Mouse (Mus musculus) fibroblast of lung, adult 2 months (primary cell): ENCODE results near the gene Snap25.

ENCODE experiments used
- DNase-seq: peaks from one replicate; pipeline ENCODE4 v3.0.0-alpha.2; 2011; ENCODE audit warnings: low read depth

Snap25 gene

GRCm38 (mm10) chr2:136811331-136811730 is 98.1 kb downstream of the Snap25 start:
- DNase-seq, result no peak

GRCm38 (mm10) chr2:136816717-136817400 is 103.6 kb downstream of the Snap25 start:
- no peak for DNase-seq

- no peak for DNase-seq
Observed at GRCm38 (mm10) chr2:136823751-136824716, 110.8 kb downstream of the Snap25 start.

GRCm38 (mm10) chr2:136827612-136828011 is 114.4 kb downstream of the Snap25 start:
- no peak for DNase-seq
